Mouse (Mus musculus) hindbrain, embryonic 16.5 days (tissue): ENCODE data around the gene Dgki. TPM values are rescaled to one million over a fixed set of nuclear protein-coding genes. Genes with fewer than 3 reads are reported as not detected.

Experiments
- ATAC-seq: fragments of 200-750 bp; cut with Nextera tagmentation; 2 replicates; pipeline ENCODE4 v1.8.0; 2017; ENCODE audit warnings: moderate TSS enrichment, moderate library complexity
- H3K27ac ChIP-seq: fragments of 300-500 bp; sonication (generic); 2 replicates; pipeline ENCODE4 v1.5.1; 2014; ENCODE audit warnings: low read depth, mild to moderate bottlenecking, control low read depth, low read length, moderate library complexity
- H3K27me3 ChIP-seq: fragments of 300-500 bp; sonication (generic); replicated peaks from 2 replicates; pipeline ENCODE4 v1.6.1; 2014; ENCODE audit warnings: low read length; ENCODE audit not compliant: control insufficient read depth, insufficient read depth
- H3K36me3 ChIP-seq: fragments of 300-500 bp; sonication (generic); 2 replicates; pipeline ENCODE4 v1.6.1; 2014; ENCODE audit warnings: mild to moderate bottlenecking, low read length, moderate library complexity, mixed read lengths; ENCODE audit not compliant: control insufficient read depth, insufficient read depth
- H3K4me1 ChIP-seq: fragments of 300-500 bp; sonication (generic); 2 replicates; pipeline ENCODE4 v1.6.1; 2014; ENCODE audit warnings: low read depth, low read length; ENCODE audit not compliant: control insufficient read depth, insufficient read depth
- H3K4me2 ChIP-seq: fragments of 300-500 bp; sonication (generic); 2 replicates; pipeline ENCODE4 v1.6.1; 2014; ENCODE audit warnings: mild to moderate bottlenecking, low read length, control low read depth, moderate library complexity
- H3K4me3 ChIP-seq: fragments of 300-500 bp; sonication (generic); 2 replicates; pipeline ENCODE4 v1.5.1; 2014; ENCODE audit warnings: mild to moderate bottlenecking, low read length, control low read depth, moderate library complexity
- H3K9ac ChIP-seq: fragments of 300-500 bp; sonication (generic); 2 replicates; pipeline ENCODE4 v1.6.1; 2014; ENCODE audit warnings: low read depth, mild to moderate bottlenecking, control low read depth, low read length, moderate library complexity
- H3K9me3 ChIP-seq: fragments of 300-500 bp; sonication (generic); 2 replicates; pipeline ENCODE4 v1.6.1; 2014; ENCODE audit warnings: mild to moderate bottlenecking, low read length, moderate library complexity; ENCODE audit not compliant: control insufficient read depth
- WGBS: fragments of 180-500 bp; shearing (Covaris S2); extraction: QIAGEN DNeasy Blood & Tissue Kit; methylation state at CpG from one replicate; pipeline ENCODE4 v1.1.7; 2014; 5-methylcytosine and 5-hydroxymethylcytosine counted together
- polyA plus RNA-seq: library from polyadenylated mRNA; unstranded; fragments of >200 nt; fragmentation: Nextera tagmentation; extraction: Ambion mirVana; gene quantifications from 2 replicates; pipeline ENCODE4 v1.2.1, GENCODE M21; 2015

Dgki gene
- polyA plus RNA-seq, 1 experiment from 2014 or later, result 6.0 TPM

DNA sequence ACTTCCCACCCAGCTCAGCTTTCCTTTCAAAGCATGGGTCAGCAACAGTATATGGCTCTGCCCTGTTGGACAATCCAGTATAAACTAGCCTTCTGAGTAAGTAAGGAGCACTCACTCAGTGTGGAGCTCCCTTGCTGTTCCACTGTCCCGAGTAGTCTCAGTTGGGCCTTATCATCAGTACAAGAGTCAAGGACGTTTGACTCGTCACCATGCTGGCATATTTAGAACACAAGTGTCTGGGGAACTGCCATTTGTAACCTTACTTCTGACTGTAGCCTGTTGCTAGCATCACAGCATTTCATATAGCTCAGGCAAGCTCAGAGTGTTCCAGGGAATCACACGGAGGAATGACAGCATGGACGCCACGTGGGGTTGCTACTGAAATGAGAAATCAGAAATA lies 493.1 kb downstream of the Dgki start:
- no peaks in the 10 kb centered on the region for H3K27me3 ChIP-seq
- H3K36me3 ChIP-seq, result peaks cover 5% of the 10 kb centered on the region
- peaks cover 13% of the 10 kb centered on the region for H3K4me1 ChIP-seq
- no peak overlapping the region for H3K9ac ChIP-seq
- peak overlapping the region; percentile 25 for H3K4me3 ChIP-seq
- peak overlapping the region; percentile 23; the same call in 1 of the 2 replicates for H3K27ac ChIP-seq
- no peak for ATAC-seq
- WGBS, result 69% methylated on average over 6 of the region's 6 CpGs
- H3K9me3 ChIP-seq, result no peaks in the 10 kb centered on the region
- H3K4me2 ChIP-seq, result peak overlapping the region; percentile 47

- H3K36me3 ChIP-seq, result no peaks in the 10 kb centered on the region
- no peaks in the 10 kb centered on the region for H3K9me3 ChIP-seq
- H3K4me2 ChIP-seq, result 0 out of 2 replicates have a peak overlapping the region, but pooled peaks have one; percentile 16
- H3K27me3 ChIP-seq, result no peaks in the 10 kb centered on the region
- H3K4me1 ChIP-seq, result peaks cover 9% of the 10 kb centered on the region
- H3K27ac ChIP-seq, result peak overlapping the region; percentile 25; the same call in 1 of the 2 replicates
- peak; percentile 84 for ATAC-seq
- H3K4me3 ChIP-seq, result no peak overlapping the region
- no peak overlapping the region for H3K9ac ChIP-seq
- 66% methylated on average over 5 of the region's 5 CpGs for whole genome bisulfite sequencing
Measured at GRCm38 (mm10) chr6:36800309-36800946, 499.6 kb downstream of the Dgki start.

GRCm38 (mm10) chr6:36797066-36797655 lies 502.8 kb downstream of the Dgki start:
- no peak overlapping the region for H3K4me3 ChIP-seq
- no peak overlapping the region for H3K9ac ChIP-seq
- H3K27ac ChIP-seq, result peak overlapping the region; percentile 63; the same call in 1 of the 2 replicates
- no peaks in the 10 kb centered on the region for H3K9me3 ChIP-seq
- H3K27me3 ChIP-seq, result no peaks in the 10 kb centered on the region
- no peaks in the 10 kb centered on the region for H3K36me3 ChIP-seq
- H3K4me2 ChIP-seq, result peak overlapping the region; percentile 34
- 11% methylated on average over 3 of the region's 3 CpGs for WGBS
- peak; percentile 62 for ATAC-seq
- peaks cover 12% of the 10 kb centered on the region for H3K4me1 ChIP-seq

Other genes with a start within 250 kb of the Dgki start
- 3.3 and 4.6 TPM in 2 replicates for gene Creb3l2, start 142.0 kb upstream of the Dgki start, polyA plus RNA-seq
- not detected in 2 replicates for gene Akr1d1, start 230.0 kb upstream of the Dgki start, polyA plus RNA-seq